Mouse (Mus musculus) cerebellum, adult (tissue): ENCODE measurements around the gene Mark3.
A peak's percentile ranks its signal among the peaks of the same experiment; 100 is the strongest.

ENCODE experiments used
- ATAC-seq: cut with Nextera tagmentation; 2 replicates; pipeline ENCODE4 v1.9.2; 2017; ENCODE audit warnings: mild to moderate bottlenecking, moderate library complexity, mixed read lengths; ENCODE audit not compliant: insufficient number of reproducible peaks, low FRiP score, low TSS enrichment

Mark3 gene

GRCm38 (mm10) chr12:111559647-111560258, 14.6 kb upstream of the Mark3 start:
- no peak for ATAC-seq

- ATAC-seq, result no peak
These were observed 14.0 kb upstream of the Mark3 start for GRCm38 (mm10) chr12:111560286-111560685.

- ATAC-seq, result no peak
These were observed 12.0 kb upstream of the Mark3 start for GRCm38 (mm10) chr12:111562276-111562814.

GRCm38 (mm10) chr12:111563076-111563629, 11.2 kb upstream of the Mark3 start:
- no peak for ATAC-seq

GRCm38 (mm10) chr12:111565363-111565762, 9.0 kb upstream of the Mark3 start:
- ATAC-seq, result no peak

GRCm38 (mm10) chr12:111568836-111569235, 5.5 kb upstream of the Mark3 start:
- ATAC-seq, result no peak

GRCm38 (mm10) chr12:111572406-111572805, 1.9 kb upstream of the Mark3 start:
- no peak for ATAC-seq

- no peak for ATAC-seq
These were observed 1.0 kb upstream of the Mark3 start for GRCm38 (mm10) chr12:111573315-111573714.

GRCm38 (mm10) chr12:111574887-111575838, 840 bp downstream of the Mark3 start:
- ATAC-seq, result peak; percentile 21; the same call in 1 of the 2 replicates

- no peak for ATAC-seq
These were observed 8.7 kb downstream of the Mark3 start for GRCm38 (mm10) chr12:111583058-111583457.

- no peak for ATAC-seq
These were observed 10.1 kb downstream of the Mark3 start for GRCm38 (mm10) chr12:111584401-111584800.

- ATAC-seq, result no peak
These were observed 12.9 kb downstream of the Mark3 start for GRCm38 (mm10) chr12:111587252-111587651.

- ATAC-seq, result no peak
These were observed 18.2 kb downstream of the Mark3 start for GRCm38 (mm10) chr12:111592407-111593021.

- ATAC-seq, result no peak
These were observed 19.5 kb downstream of the Mark3 start for GRCm38 (mm10) chr12:111593775-111594174.

- no peak for ATAC-seq
These were observed 23.0 kb downstream of the Mark3 start for GRCm38 (mm10) chr12:111597310-111597709.

GRCm38 (mm10) chr12:111598902-111599301, 24.6 kb downstream of the Mark3 start:
- ATAC-seq, result no peak

GRCm38 (mm10) chr12:111599640-111600039, 25.3 kb downstream of the Mark3 start:
- no peak for ATAC-seq

- ATAC-seq, result no peak
These were observed 29.5 kb downstream of the Mark3 start for GRCm38 (mm10) chr12:111603871-111604270.

- no peak for ATAC-seq
These were observed 31.3 kb downstream of the Mark3 start for GRCm38 (mm10) chr12:111605619-111606018.

GRCm38 (mm10) chr12:111608015-111608414, 33.7 kb downstream of the Mark3 start:
- no peak for ATAC-seq
